Mouse (Mus musculus) layer of hippocampus, postnatal 25 days (tissue): ENCODE results near the gene Mov10. TPM values are rescaled to one million over a fixed set of nuclear protein-coding genes. Genes with fewer than 3 reads are reported as not detected.
"Not testable (repeated sequence)": the region's sequence is repeated elsewhere in the genome, so short reads cannot be mapped to it uniquely, and the experiment has no call there.

Experiments
- DNase-seq, 2 experiments: peaks; one replicate each; pipeline ENCODE4 v3.0.0; 2022; ENCODE audit warnings: mixed read lengths in 2 of 2, low spot score in 1 of 2; ENCODE audit errors: extremely low spot score in 1 of 2
- total RNA-seq, 2 experiments: library from RNA; stranded (reverse); gene quantifications; 2 replicates each; pipeline ENCODE4 v1.2.3; 2021

The Mov10 gene
- total RNA-seq, 2 experiments from 2014 or later: 7.0 to 12.5 TPM

- DNase-seq: no peak
These were observed 36.2 kb downstream of the Mov10 start for GRCm38 (mm10) chr3:104782061-104782681.

GRCm38 (mm10) chr3:104781471-104781903, 36.9 kb downstream of the Mov10 start, which contains the start of gene Fam19a3:
TSS of gene Fam19a3 (minus strand) at chr3:104781840.
- no peak for DNase-seq

- DNase-seq: no peak
These were observed 37.6 kb downstream of the Mov10 start, which contains the start of gene Ppm1j for GRCm38 (mm10) chr3:104780561-104781420. TSS of gene Ppm1j (plus strand) at chr3:104781056.

GRCm38 (mm10) chr3:104779949-104780348, 38.4 kb downstream of the Mov10 start:
- DNase-seq: peak; percentile 47 to 72

- no peak for DNase-seq
These were observed 41.0 kb downstream of the Mov10 start for GRCm38 (mm10) chr3:104777342-104777741.

- DNase-seq: no peak
These were observed 45.1 kb downstream of the Mov10 start for GRCm38 (mm10) chr3:104773301-104773700.

- no peak for DNase-seq
These were observed 46.9 kb downstream of the Mov10 start for GRCm38 (mm10) chr3:104771460-104771859.

GRCm38 (mm10) chr3:104770918-104771317, 47.4 kb downstream of the Mov10 start:
- DNase-seq: no peak

- peak; percentile 32 to 58 for DNase-seq
These were observed 48.3 kb downstream of the Mov10 start for GRCm38 (mm10) chr3:104770035-104770434.

GRCm38 (mm10) chr3:104769135-104769534, 49.2 kb downstream of the Mov10 start:
- DNase-seq: no peak

- no peak for DNase-seq
These were observed 50.6 kb downstream of the Mov10 start for GRCm38 (mm10) chr3:104767716-104768115.

GRCm38 (mm10) chr3:104767141-104767540, 51.2 kb downstream of the Mov10 start:
- DNase-seq: no peak

GRCm38 (mm10) chr3:104765021-104765420, 53.3 kb downstream of the Mov10 start:
- DNase-seq: peak in 1 of 2 experiments; percentile 25

- not testable (repeated sequence) for DNase-seq
These were observed 56.1 kb downstream of the Mov10 start for GRCm38 (mm10) chr3:104762103-104762863.

GRCm38 (mm10) chr3:104758869-104759268, 59.5 kb downstream of the Mov10 start:
- no peak for DNase-seq

- DNase-seq: peak; percentile 56 to 76
These were observed 60.0 kb downstream of the Mov10 start for GRCm38 (mm10) chr3:104758406-104758805.

GRCm38 (mm10) chr3:104752845-104753244, 65.5 kb downstream of the Mov10 start:
- peak in 1 of 2 experiments; percentile 11 for DNase-seq
